Mouse (Mus musculus) limb, embryonic 14.5 days (tissue): ENCODE measurements around the gene Tspan18. TPM values are rescaled to one million over a fixed set of nuclear protein-coding genes. Genes with fewer than 3 reads are reported as not detected.
A peak's percentile ranks its signal among the peaks of the same experiment; 100 is the strongest.

ENCODE experiments used
- ATAC-seq: fragments of 200-750 bp; cut with Nextera tagmentation; 2 replicates; pipeline ENCODE4 v1.8.0; 2017; ENCODE audit warnings: low read depth, moderate number of reproducible peaks, moderate TSS enrichment; ENCODE audit not compliant: low FRiP score
- DNase-seq: peaks from one replicate; pipeline ENCODE4 v3.0.0-alpha.2; 2015; ENCODE audit warnings: low spot score
- H3K27ac ChIP-seq: fragments of 300-500 bp; sonication (generic); replicated peaks from 2 replicates; pipeline ENCODE4 v1.5.1; 2014; ENCODE audit warnings: low read depth, mild to moderate bottlenecking, low read length, moderate library complexity, mixed read lengths
- H3K27me3 ChIP-seq: fragments of 300-500 bp; sonication (generic); 2 replicates; pipeline ENCODE4 v1.6.1; 2014; ENCODE audit warnings: low read length, mixed read lengths; ENCODE audit not compliant: control insufficient read depth, insufficient read depth
- H3K36me3 ChIP-seq: fragments of 300-500 bp; sonication (generic); 2 replicates; pipeline ENCODE4 v1.6.1; 2014; ENCODE audit warnings: mild to moderate bottlenecking, low read length, moderate library complexity, mixed read lengths; ENCODE audit not compliant: control insufficient read depth, insufficient read depth
- H3K4me1 ChIP-seq: fragments of 300-500 bp; sonication (generic); 2 replicates; pipeline ENCODE4 v1.6.1; 2014; ENCODE audit warnings: antibody characterized with exemption, low read length, mixed read lengths; ENCODE audit not compliant: control insufficient read depth, insufficient read depth
- H3K4me2 ChIP-seq: fragments of 300-500 bp; sonication (generic); replicated peaks from 2 replicates; pipeline ENCODE4 v1.6.1; 2014; ENCODE audit warnings: low read depth, mild to moderate bottlenecking, low read length, moderate library complexity; ENCODE audit not compliant: severe bottlenecking
- H3K4me3 ChIP-seq: fragments of 300-500 bp; sonication (generic); replicated peaks from 2 replicates; pipeline ENCODE4 v1.5.1; 2014; ENCODE audit warnings: low read length
- H3K9ac ChIP-seq: fragments of 300-500 bp; sonication (generic); 2 replicates; pipeline ENCODE4 v1.6.1; 2014; ENCODE audit warnings: mild to moderate bottlenecking, low read depth, low read length, moderate library complexity; ENCODE audit not compliant: severe bottlenecking
- H3K9me3 ChIP-seq: fragments of 300-500 bp; sonication (generic); 2 replicates; pipeline ENCODE4 v1.6.1; 2016; ENCODE audit warnings: low read length; ENCODE audit not compliant: control insufficient read depth
- POLR2A ChIP-seq: fragments of 200-500 bp; IDR thresholded peaks from 2 replicates; pipeline ENCODE4 v1.8.0; 2012; ENCODE audit warnings: inconsistent platforms, mild to moderate bottlenecking, moderate library complexity, borderline replicate concordance; ENCODE audit not compliant: insufficient read depth, insufficient read length; ENCODE audit errors: extremely low read depth
- WGBS: fragments of 180-500 bp; shearing (Covaris S2); extraction: QIAGEN DNeasy Blood & Tissue Kit; methylation state at CpG from one replicate; pipeline ENCODE4 v1.1.7; 2014; 5-methylcytosine and 5-hydroxymethylcytosine counted together
- polyA plus RNA-seq, 2 experiments: library from polyadenylated mRNA; depleted of rRNA in 1 of 2; stranded (reverse) in 1 of 2; unstranded in 1 of 2; fragments of >200 nt; fragmentation: Nextera tagmentation in 1 of 2; extraction: Ambion mirVana in 1 of 2; gene quantifications; 2 replicates each; pipeline versions ENCODE4 v1.2.1 to v1.2.3; 2012 to 2014

The Tspan18 gene
- polyA plus RNA-seq, 2 experiments, result 24.5 to 34.5 TPM

GRCm38 (mm10) chr2:93223463-93223862, 110.8 kb downstream of the Tspan18 start:
- H3K4me2 ChIP-seq, result no peak overlapping the region
- no peak for DNase-seq
- peaks cover 22% of the 10 kb centered on the region for H3K4me1 ChIP-seq
- TF ChIP-seq POLR2A, result no peak
- no peak for ATAC-seq
- no peak overlapping the region for H3K27ac ChIP-seq
- H3K9me3 ChIP-seq, result no peaks in the 10 kb centered on the region
- H3K4me3 ChIP-seq, result no peak overlapping the region
- no peak overlapping the region for H3K9ac ChIP-seq
- H3K36me3 ChIP-seq, result no peaks in the 10 kb centered on the region; the same call in 1 of the 2 replicates
- 65% methylated on average over 6 of the region's 6 CpGs for WGBS
- no peaks in the 10 kb centered on the region for H3K27me3 ChIP-seq

- no peak overlapping the region for H3K4me3 ChIP-seq
- DNase-seq, result no peak
- no peaks in the 10 kb centered on the region; the same call in 1 of the 2 replicates for H3K36me3 ChIP-seq
- H3K4me2 ChIP-seq, result no peak overlapping the region
- H3K27me3 ChIP-seq, result no peaks in the 10 kb centered on the region
- no peaks in the 10 kb centered on the region for H3K9me3 ChIP-seq
- WGBS, result 67% methylated on average over 5 of the region's 5 CpGs
- no peak for TF ChIP-seq POLR2A
- ATAC-seq, result no peak
- no peak overlapping the region for H3K9ac ChIP-seq
- no peak overlapping the region for H3K27ac ChIP-seq
- peaks cover 8% of the 10 kb centered on the region for H3K4me1 ChIP-seq
Measured at GRCm38 (mm10) chr2:93220447-93220846, 113.9 kb downstream of the Tspan18 start.

- Histone ChIP-seq H3K36me3 (no peaks in the 10 kb centered on the region; the same call in 1 of the 2 replicates), H3K9me3 (no peaks in the 10 kb centered on the region), H3K4me2 (no peak overlapping the region), H3K4me3 (no peak overlapping the region), H3K27me3 (no peaks in the 10 kb centered on the region), H3K9ac (no peak overlapping the region), H3K27ac (no peak overlapping the region), H3K4me1 (peaks cover 8% of the 10 kb centered on the region)
- WGBS, result 100% methylated on average over 3 of the region's 3 CpGs
- no peak for TF ChIP-seq POLR2A
- DNase-seq, result no peak
- ATAC-seq, result no peak
Measured at GRCm38 (mm10) chr2:93219576-93219975, 114.7 kb downstream of the Tspan18 start.

GRCm38 (mm10) chr2:93218353-93218990, 115.8 kb downstream of the Tspan18 start:
- no peaks in the 10 kb centered on the region for H3K9me3 ChIP-seq
- H3K4me1 ChIP-seq, result peaks cover 8% of the 10 kb centered on the region
- DNase-seq (peak; percentile 18), ATAC-seq (no peak)
- H3K9ac ChIP-seq, result no peak overlapping the region
- H3K27me3 ChIP-seq, result no peaks in the 10 kb centered on the region
- TF ChIP-seq POLR2A, result no peak
- no peaks in the 10 kb centered on the region; the same call in 1 of the 2 replicates for H3K36me3 ChIP-seq
- no peak overlapping the region for H3K4me3 ChIP-seq
- no peak overlapping the region for H3K4me2 ChIP-seq
- 69% methylated on average over 7 of the region's 7 CpGs for WGBS
- H3K27ac ChIP-seq, result no peak overlapping the region

GRCm38 (mm10) chr2:93217015-93217414, 117.3 kb downstream of the Tspan18 start:
- no peak overlapping the region for H3K4me2 ChIP-seq
- ATAC-seq (peak; percentile 77), DNase-seq (peak; percentile 95)
- WGBS, result 17% methylated on average over 7 of the region's 7 CpGs
- H3K36me3 ChIP-seq, result no peaks in the 10 kb centered on the region; the same call in 1 of the 2 replicates
- H3K27me3 ChIP-seq, result no peaks in the 10 kb centered on the region
- H3K27ac ChIP-seq, result 0 out of 2 replicates have a peak overlapping the region, but pooled peaks have one; percentile 34
- H3K4me3 ChIP-seq, result no peak overlapping the region
- TF ChIP-seq POLR2A, result no peak
- no peak overlapping the region for H3K9ac ChIP-seq
- H3K4me1 ChIP-seq, result peaks cover 8% of the 10 kb centered on the region
- H3K9me3 ChIP-seq, result no peaks in the 10 kb centered on the region

GRCm38 (mm10) chr2:93215790-93216189, 118.5 kb downstream of the Tspan18 start:
- 73% methylated on average over 10 of the region's 10 CpGs for WGBS
- Histone ChIP-seq H3K4me3 (no peak overlapping the region), H3K27me3 (no peaks in the 10 kb centered on the region), H3K4me1 (peaks cover 8% of the 10 kb centered on the region), H3K36me3 (no peaks in the 10 kb centered on the region), H3K9ac (no peak overlapping the region), H3K27ac (no peak overlapping the region), H3K9me3 (no peaks in the 10 kb centered on the region), H3K4me2 (no peak overlapping the region)
- DNase-seq (no peak), ATAC-seq (no peak)
- TF ChIP-seq POLR2A, result no peak
